Mouse (Mus musculus) neural tube, embryonic 12.5 days (tissue): ENCODE results near the gene Ap5s1. TPM values are rescaled to one million over a fixed set of nuclear protein-coding genes. Genes with fewer than 3 reads are reported as not detected.

Experiments
- ATAC-seq: fragments of 200-750 bp; cut with Nextera tagmentation; 2 replicates; pipeline ENCODE4 v1.8.0; 2017; ENCODE audit warnings: low read depth, mild to moderate bottlenecking, moderate TSS enrichment, moderate library complexity; ENCODE audit not compliant: low FRiP score
- H3K27ac ChIP-seq: fragments of 300-500 bp; sonication (generic); 2 replicates; pipeline ENCODE4 v1.5.1; 2016
- H3K27me3 ChIP-seq: fragments of 300-500 bp; sonication (generic); replicated peaks from 2 replicates; pipeline ENCODE4 v1.6.1; 2016; ENCODE audit warnings: mild to moderate bottlenecking
- H3K36me3 ChIP-seq: fragments of 300-500 bp; sonication (generic); 2 replicates; pipeline ENCODE4 v1.6.1; 2016; ENCODE audit warnings: mild to moderate bottlenecking
- H3K4me1 ChIP-seq: fragments of 300-500 bp; sonication (generic); 2 replicates; pipeline ENCODE4 v1.6.1; 2016
- H3K4me2 ChIP-seq: fragments of 300-500 bp; sonication (generic); replicated peaks from 2 replicates; pipeline ENCODE4 v1.6.1; 2016; ENCODE audit warnings: mild to moderate bottlenecking
- H3K4me3 ChIP-seq: fragments of 300-500 bp; sonication (generic); 2 replicates; pipeline ENCODE4 v1.5.1; 2016
- H3K9ac ChIP-seq: fragments of 300-500 bp; sonication (generic); 2 replicates; pipeline ENCODE4 v1.6.1; 2016; ENCODE audit warnings: mild to moderate bottlenecking
- H3K9me3 ChIP-seq: fragments of 300-500 bp; sonication (generic); 2 replicates; pipeline ENCODE4 v1.6.1; 2016; ENCODE audit warnings: mild to moderate bottlenecking
- WGBS: fragments of 180-500 bp; shearing (Covaris S2); methylation state at CpG from one replicate; pipeline ENCODE4 v1.1.7; 2016; 5-methylcytosine and 5-hydroxymethylcytosine counted together
- polyA plus RNA-seq: library from polyadenylated mRNA; unstranded; fragments of >200 nt; fragmentation: Nextera tagmentation; extraction: Ambion mirVana; gene quantifications from 2 replicates; pipeline ENCODE4 v1.2.1, GENCODE M21; 2016

The Ap5s1 gene
- polyA plus RNA-seq, 1 experiment from 2014 or later, result 36.3 TPM

DNA sequence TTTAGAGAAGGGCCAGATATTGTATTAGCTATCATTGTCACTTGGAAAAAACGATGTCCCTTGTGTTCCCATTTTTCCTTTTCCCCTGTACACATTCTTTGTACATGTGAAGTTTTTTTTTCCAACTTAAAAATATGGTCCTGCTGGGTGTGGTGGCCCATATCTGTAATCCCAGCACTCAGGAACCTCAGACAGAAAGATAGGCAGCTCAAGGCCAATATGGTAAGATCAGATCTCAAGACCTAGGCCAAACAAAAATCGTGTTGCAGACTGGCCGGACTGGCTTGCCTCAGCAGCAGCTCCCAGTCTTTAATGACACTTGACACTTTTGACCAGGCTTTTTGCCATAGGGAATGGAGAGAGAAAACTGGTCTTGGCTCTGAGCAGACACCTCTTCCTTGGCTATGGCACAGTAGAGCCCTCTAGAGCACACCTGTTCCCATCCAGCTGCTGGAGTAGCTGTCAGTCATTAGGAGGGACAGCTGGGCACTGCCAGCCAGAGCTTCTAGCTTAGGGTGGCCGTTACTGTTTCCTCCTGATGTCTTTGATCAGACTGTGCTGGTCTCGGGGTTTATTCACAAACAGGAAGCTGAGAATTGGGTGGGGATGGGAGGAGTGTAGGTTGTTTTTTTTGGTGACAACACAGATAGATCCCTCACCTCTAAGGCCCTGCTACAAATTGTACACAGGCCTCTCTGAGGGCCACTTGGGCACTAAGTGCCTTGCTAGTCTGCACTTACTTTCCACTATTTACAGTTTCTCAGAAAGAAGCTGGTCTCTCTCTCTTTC lies 17.2 kb upstream of the Ap5s1 start:
- ATAC-seq, result no peak
- Histone ChIP-seq H3K36me3 (peaks cover 24% of the 10 kb centered on the region), H3K4me3 (no peak overlapping the region), H3K9me3 (no peaks in the 10 kb centered on the region), H3K27me3 (no peaks in the 10 kb centered on the region), H3K27ac (peak overlapping the region; percentile 70; the same call in 1 of the 2 replicates), H3K4me2 (peak overlapping the region; percentile 80), H3K4me1 (peaks cover 50% of the 10 kb centered on the region), H3K9ac (0 out of 2 replicates have a peak overlapping the region, but pooled peaks have one; percentile 17)
- WGBS, result 54% methylated on average over 5 of the region's 5 CpGs

- 9% methylated on average over 10 of the region's 10 CpGs for WGBS
- 0 out of 2 replicates have a peak overlapping the region, but pooled peaks have one; percentile 8 for H3K9ac ChIP-seq
- no peak overlapping the region for H3K4me3 ChIP-seq
- H3K27me3 ChIP-seq, result no peaks in the 10 kb centered on the region
- ATAC-seq, result peak; percentile 81
- peaks cover 50% of the 10 kb centered on the region for H3K4me1 ChIP-seq
- no peaks in the 10 kb centered on the region for H3K9me3 ChIP-seq
- peaks cover 29% of the 10 kb centered on the region for H3K36me3 ChIP-seq
- H3K4me2 ChIP-seq, result peak overlapping the region; percentile 80
- H3K27ac ChIP-seq, result peak overlapping the region; percentile 70
These were observed 16.4 kb upstream of the Ap5s1 start for GRCm38 (mm10) chr2:131190344-131191004.

GRCm38 (mm10) chr2:131191005-131191390 lies 15.9 kb upstream of the Ap5s1 start:
- no peak for ATAC-seq
- no peaks in the 10 kb centered on the region for H3K9me3 ChIP-seq
- peak overlapping the region; percentile 80 for H3K4me2 ChIP-seq
- H3K9ac ChIP-seq, result 0 out of 2 replicates have a peak overlapping the region, but pooled peaks have one; percentile 8
- no peaks in the 10 kb centered on the region for H3K27me3 ChIP-seq
- peaks cover 48% of the 10 kb centered on the region for H3K4me1 ChIP-seq
- H3K4me3 ChIP-seq, result no peak overlapping the region
- peak overlapping the region; percentile 70 for H3K27ac ChIP-seq
- WGBS, result 71% methylated on average over 7 of the region's 7 CpGs
- H3K36me3 ChIP-seq, result peaks cover 29% of the 10 kb centered on the region

- no peaks in the 10 kb centered on the region for H3K4me1 ChIP-seq
- 89% methylated on average over 16 of the region's 16 CpGs for WGBS
- H3K4me2 ChIP-seq, result no peak overlapping the region
- H3K9ac ChIP-seq, result 0 out of 2 replicates have a peak overlapping the region, but pooled peaks have one; percentile 5
- H3K36me3 ChIP-seq, result peaks cover 56% of the 10 kb centered on the region
- no peak overlapping the region for H3K4me3 ChIP-seq
- no peak overlapping the region for H3K27ac ChIP-seq
- ATAC-seq, result no peak
- no peaks in the 10 kb centered on the region for H3K9me3 ChIP-seq
- no peaks in the 10 kb centered on the region for H3K27me3 ChIP-seq
These were observed 10.1 kb upstream of the Ap5s1 start for GRCm38 (mm10) chr2:131196606-131197316.

DNA sequence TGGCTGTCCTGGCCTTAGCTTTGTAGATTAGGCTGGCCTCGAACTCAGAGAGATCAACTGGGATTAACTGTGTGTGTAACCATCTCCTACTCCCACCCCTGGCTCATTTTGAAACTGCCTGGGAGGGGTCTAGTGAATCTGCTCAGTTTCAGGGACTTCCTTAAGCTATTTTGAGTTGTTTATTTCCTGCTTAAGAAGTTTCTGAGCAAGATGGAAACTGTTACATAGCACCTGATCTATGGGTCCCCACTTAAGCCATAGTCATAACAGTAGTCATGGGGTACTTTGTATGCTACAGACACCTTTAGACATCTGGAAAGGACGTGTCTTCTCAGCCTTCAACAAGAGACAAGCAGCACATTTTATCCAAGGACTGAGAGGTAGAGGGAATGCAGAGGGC lies 6.2 kb upstream of the Ap5s1 start:
- Histone ChIP-seq H3K9ac (no peak overlapping the region), H3K4me2 (no peak overlapping the region), H3K4me1 (no peaks in the 10 kb centered on the region), H3K27ac (no peak overlapping the region), H3K36me3 (peaks cover 27% of the 10 kb centered on the region), H3K4me3 (no peak overlapping the region), H3K27me3 (no peaks in the 10 kb centered on the region), H3K9me3 (no peaks in the 10 kb centered on the region)
- WGBS, result 91% methylated on average over 2 of the region's 2 CpGs
- no peak for ATAC-seq

GRCm38 (mm10) chr2:131201262-131201661 lies 5.6 kb upstream of the Ap5s1 start:
- Histone ChIP-seq H3K4me2 (no peak overlapping the region), H3K27ac (no peak overlapping the region), H3K36me3 (peaks cover 27% of the 10 kb centered on the region), H3K4me3 (no peak overlapping the region), H3K9ac (no peak overlapping the region), H3K9me3 (no peaks in the 10 kb centered on the region), H3K27me3 (no peaks in the 10 kb centered on the region), H3K4me1 (no peaks in the 10 kb centered on the region)
- no peak for ATAC-seq
- 88% methylated on average over 3 of the region's 3 CpGs for WGBS

- peaks cover 13% of the 10 kb centered on the region; the same call in 1 of the 2 replicates for H3K36me3 ChIP-seq
- 94% methylated on average over 6 of the region's 6 CpGs for WGBS
- no peak overlapping the region for H3K4me3 ChIP-seq
- no peaks in the 10 kb centered on the region for H3K9me3 ChIP-seq
- H3K9ac ChIP-seq, result no peak overlapping the region
- H3K27me3 ChIP-seq, result no peaks in the 10 kb centered on the region
- no peak overlapping the region for H3K27ac ChIP-seq
- no peaks in the 10 kb centered on the region for H3K4me1 ChIP-seq
- H3K4me2 ChIP-seq, result no peak overlapping the region
- ATAC-seq, result no peak
These were observed 3.0 kb upstream of the Ap5s1 start for GRCm38 (mm10) chr2:131203816-131204409.

- H3K4me2 ChIP-seq, result no peak overlapping the region
- no peaks in the 10 kb centered on the region for H3K9me3 ChIP-seq
- ATAC-seq, result no peak
- H3K27me3 ChIP-seq, result no peaks in the 10 kb centered on the region
- H3K4me3 ChIP-seq, result no peak overlapping the region
- H3K27ac ChIP-seq, result no peak overlapping the region
- no peak overlapping the region for H3K9ac ChIP-seq
- H3K36me3 ChIP-seq, result peaks cover 8% of the 10 kb centered on the region; the same call in 1 of the 2 replicates
- no peaks in the 10 kb centered on the region for H3K4me1 ChIP-seq
- 62% methylated on average over 7 of the region's 7 CpGs for WGBS
These were observed 2.4 kb upstream of the Ap5s1 start for GRCm38 (mm10) chr2:131204410-131204981.

DNA sequence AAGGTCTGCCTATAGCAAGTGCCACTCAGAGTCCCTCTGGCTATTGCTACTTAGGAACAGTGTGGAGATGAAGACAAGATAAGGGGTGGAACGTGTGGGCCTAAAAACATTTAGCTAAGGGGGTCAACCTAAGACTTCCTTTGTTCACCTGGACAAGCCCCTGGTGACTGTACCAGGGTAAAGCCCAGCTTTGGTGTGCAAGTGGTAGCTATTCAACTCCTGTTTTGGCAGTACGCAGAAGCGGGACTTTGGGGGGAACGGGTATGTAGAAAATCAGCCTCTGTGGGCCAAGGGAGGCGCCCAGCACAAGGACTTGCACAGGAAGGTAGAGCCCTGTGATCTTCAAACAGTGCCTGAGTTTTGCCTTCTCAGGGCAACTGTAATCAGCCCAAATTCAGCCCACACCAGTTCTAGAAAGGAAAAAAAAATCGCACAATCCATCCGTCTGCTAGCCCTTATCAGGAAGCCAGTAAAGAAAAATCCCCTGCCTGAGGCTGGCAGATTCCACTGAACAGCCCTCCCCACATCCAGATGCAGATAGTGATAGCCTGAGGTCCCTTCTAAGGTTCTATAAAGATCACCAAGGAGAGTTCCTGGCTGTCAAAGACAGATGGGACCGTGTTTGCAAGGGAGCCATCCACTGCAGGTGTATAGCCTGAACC lies 1.2 kb upstream of the Ap5s1 start:
- no peak overlapping the region for H3K4me3 ChIP-seq
- H3K9ac ChIP-seq, result no peak overlapping the region
- H3K36me3 ChIP-seq, result no peaks in the 10 kb centered on the region; the same call in 1 of the 2 replicates
- ATAC-seq, result no peak
- 86% methylated on average over 8 of the region's 8 CpGs for WGBS
- no peaks in the 10 kb centered on the region for H3K27me3 ChIP-seq
- no peak overlapping the region for H3K4me2 ChIP-seq
- no peaks in the 10 kb centered on the region for H3K9me3 ChIP-seq
- no peak overlapping the region for H3K27ac ChIP-seq
- no peaks in the 10 kb centered on the region for H3K4me1 ChIP-seq

DNA sequence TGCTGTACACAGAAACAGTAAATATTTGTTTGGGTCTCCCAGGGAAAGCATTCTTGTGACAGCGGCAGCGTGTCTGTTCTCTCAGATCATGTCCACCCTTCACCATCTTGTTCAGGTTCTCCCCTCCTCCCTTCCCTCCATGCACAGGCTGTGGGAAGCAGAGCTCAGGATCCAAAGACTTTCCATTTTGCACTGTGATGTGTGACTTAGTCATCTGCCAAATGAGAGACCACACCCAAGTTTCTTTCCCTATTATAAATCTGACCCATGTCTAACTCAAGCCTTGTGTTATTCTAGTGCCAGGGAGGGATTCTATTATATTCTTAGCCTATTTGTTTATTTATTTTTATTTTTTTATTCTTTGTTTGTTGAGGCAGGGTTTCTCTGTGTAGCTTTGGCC lies 1.5 kb downstream of the Ap5s1 start:
- WGBS, result 91% methylated on average over 2 of the region's 2 CpGs
- no peak for ATAC-seq
- Histone ChIP-seq H3K9ac (no peak overlapping the region), H3K4me2 (no peak overlapping the region), H3K36me3 (peaks cover 11% of the 10 kb centered on the region; the same call in 1 of the 2 replicates), H3K9me3 (no peaks in the 10 kb centered on the region), H3K4me3 (no peak overlapping the region), H3K27me3 (no peaks in the 10 kb centered on the region), H3K4me1 (peaks cover 5% of the 10 kb centered on the region), H3K27ac (no peak overlapping the region)

DNA sequence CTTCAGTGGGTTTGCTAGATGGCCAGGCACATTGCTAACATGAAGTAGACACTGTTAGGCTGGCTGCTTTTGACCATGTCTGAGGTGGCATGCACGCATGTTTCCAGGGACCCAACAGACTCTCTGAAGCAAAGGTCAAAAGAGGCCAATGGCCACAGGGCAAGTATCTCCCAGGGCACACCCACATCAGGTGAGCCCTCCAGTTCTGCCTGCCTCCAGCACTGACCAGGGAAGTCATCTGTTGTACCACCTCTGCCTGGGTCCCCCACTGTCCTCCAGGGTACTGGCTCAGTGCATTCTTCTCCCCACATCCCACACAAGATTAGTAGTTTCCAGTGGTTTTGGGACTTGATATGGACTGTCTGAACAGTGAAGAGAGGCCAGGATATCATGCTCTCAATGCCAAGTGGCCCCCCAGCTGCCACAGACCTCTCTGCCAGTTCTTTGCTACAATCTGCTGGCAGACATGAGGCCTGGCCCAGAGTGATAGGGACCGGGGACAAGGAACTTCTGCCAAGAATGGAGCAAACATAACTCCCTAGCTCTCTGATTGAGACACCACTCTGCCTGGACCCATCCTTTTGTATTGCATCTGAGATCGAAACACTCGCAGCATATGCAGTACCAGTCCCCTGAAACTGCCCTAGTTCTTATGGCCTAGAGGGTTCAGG lies 2.4 kb downstream of the Ap5s1 start:
- H3K9me3 ChIP-seq, result no peaks in the 10 kb centered on the region
- peaks cover 13% of the 10 kb centered on the region; the same call in 1 of the 2 replicates for H3K36me3 ChIP-seq
- WGBS, result 73% methylated on average over 4 of the region's 4 CpGs
- peak overlapping the region; percentile 83; the same call in 1 of the 2 replicates for H3K27ac ChIP-seq
- H3K9ac ChIP-seq, result peak overlapping the region; percentile 68; the same call in 1 of the 2 replicates
- no peak; the same call in 1 of the 2 replicates for ATAC-seq
- H3K4me1 ChIP-seq, result peaks cover 5% of the 10 kb centered on the region
- peak overlapping the region; percentile 61 for H3K4me2 ChIP-seq
- H3K27me3 ChIP-seq, result no peaks in the 10 kb centered on the region
- peak overlapping the region; percentile 62 for H3K4me3 ChIP-seq
